Mouse (Mus musculus): ENCODE measurements around the gene Lrriq4. TPM values are rescaled to one million over a fixed set of nuclear protein-coding genes. Genes with fewer than 3 reads are reported as not detected.

Lrriq4 gene
- polyA plus RNA-seq, 1 experiment from 2014 or later, result not detected

- Histone ChIP-seq H3K27me3 (ENCODE audit: control insufficient read depth, insufficient read depth, low read length) (peaks cover 22% of the 10 kb centered on the region), H3K9ac (ENCODE audit: low read length) (no peak overlapping the region), H3K36me3 (ENCODE audit: control insufficient read depth, insufficient read depth, low read length) (no peaks in the 10 kb centered on the region), H3K4me2 (no peak overlapping the region), H3K4me1 (ENCODE audit: control insufficient read depth, insufficient read depth, low read length) (peaks cover 11% of the 10 kb centered on the region), H3K9me3 (ENCODE audit: control insufficient read depth, low read length) (no peaks in the 10 kb centered on the region), H3K27ac (ENCODE audit: low read depth, low read length) (no peak overlapping the region), H3K4me3 (ENCODE audit: low read depth, low read length) (no peak overlapping the region)
- DNase-seq (ENCODE audit: low spot score, missing footprints), result no peak
- 98% methylated on average over 2 of the region's 2 CpGs for whole genome bisulfite sequencing
- no peak for ATAC-seq (ENCODE audit: low FRiP score)
Measured at GRCm38 (mm10) chr3:30648466-30648865, 4.2 kb downstream of the Lrriq4 start.

GRCm38 (mm10) chr3:30650062-30650841 is 5.9 kb downstream of the Lrriq4 start:
- H3K27me3 ChIP-seq (ENCODE audit: control insufficient read depth, insufficient read depth, low read length), result peaks cover 22% of the 10 kb centered on the region
- peak; percentile 43 for ATAC-seq (ENCODE audit: low FRiP score)
- no peaks in the 10 kb centered on the region for H3K9me3 ChIP-seq (ENCODE audit: control insufficient read depth, low read length)
- peak overlapping the region; percentile 38 for H3K9ac ChIP-seq (ENCODE audit: low read length)
- no peak overlapping the region for H3K27ac ChIP-seq (ENCODE audit: low read depth, low read length)
- WGBS, result 1% methylated on average over 41 of the region's 41 CpGs
- H3K4me3 ChIP-seq (ENCODE audit: low read depth, low read length), result peak overlapping the region; percentile 35
- peak overlapping the region; percentile 68 for H3K4me2 ChIP-seq
- no peaks in the 10 kb centered on the region for H3K36me3 ChIP-seq (ENCODE audit: control insufficient read depth, insufficient read depth, low read length)
- DNase-seq (ENCODE audit: low spot score, missing footprints), result peak; percentile 90
- H3K4me1 ChIP-seq (ENCODE audit: control insufficient read depth, insufficient read depth, low read length), result peaks cover 11% of the 10 kb centered on the region

DNA sequence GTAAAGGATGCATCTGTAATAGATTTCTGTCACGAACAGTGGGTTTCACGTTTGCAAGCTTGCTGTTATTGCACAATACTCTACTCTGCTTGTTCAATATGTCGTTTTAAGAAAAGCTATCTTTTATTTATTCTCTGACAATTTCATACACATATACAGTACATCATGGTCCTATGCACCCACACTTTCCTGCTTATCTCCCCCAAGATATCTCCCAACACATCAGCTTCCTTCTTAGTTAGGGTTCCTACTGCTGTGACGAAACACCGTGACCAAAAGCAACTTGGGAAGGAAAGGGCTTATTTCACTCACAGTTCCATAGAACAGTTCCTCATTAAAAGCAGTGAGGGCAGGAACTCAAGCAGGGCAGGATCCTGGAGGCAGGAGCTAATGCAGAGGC is 11.6 kb downstream of the Lrriq4 start:
- DNase-seq (ENCODE audit: low spot score, missing footprints) (no peak), ATAC-seq (ENCODE audit: low FRiP score) (no peak)
- peaks cover 2% of the 10 kb centered on the region; the same call in 1 of the 2 replicates for H3K27me3 ChIP-seq (ENCODE audit: control insufficient read depth, insufficient read depth, low read length)
- no peak overlapping the region for H3K27ac ChIP-seq (ENCODE audit: low read depth, low read length)
- 88% methylated on average over 5 of the region's 5 CpGs for WGBS
- no peak overlapping the region for H3K9ac ChIP-seq (ENCODE audit: low read length)
- H3K9me3 ChIP-seq (ENCODE audit: control insufficient read depth, low read length), result no peaks in the 10 kb centered on the region
- H3K36me3 ChIP-seq (ENCODE audit: control insufficient read depth, insufficient read depth, low read length), result no peaks in the 10 kb centered on the region
- no peak overlapping the region for H3K4me2 ChIP-seq
- no peak overlapping the region for H3K4me3 ChIP-seq (ENCODE audit: low read depth, low read length)
- no peaks in the 10 kb centered on the region for H3K4me1 ChIP-seq (ENCODE audit: control insufficient read depth, insufficient read depth, low read length)

DNA sequence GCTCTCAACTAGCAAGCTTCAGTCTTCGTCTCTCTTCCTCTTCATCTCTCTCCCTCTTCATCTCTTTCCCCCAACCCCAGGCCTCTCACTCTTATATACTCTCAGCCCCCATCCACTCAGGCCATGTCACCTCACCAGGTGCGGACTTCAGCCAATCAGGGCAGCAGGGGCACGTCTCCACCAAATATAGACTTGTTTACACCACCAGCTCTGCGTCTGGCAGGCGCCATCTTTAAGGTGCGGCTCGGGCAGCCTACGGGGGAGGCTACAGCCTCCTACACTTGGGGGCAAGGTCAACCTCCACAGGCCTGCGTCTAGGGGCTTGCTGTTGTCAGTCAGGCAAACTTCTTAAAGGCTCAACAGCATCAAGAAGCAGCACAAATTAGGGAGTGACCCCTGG is 14.2 kb downstream of the Lrriq4 start:
- no peaks in the 10 kb centered on the region for H3K36me3 ChIP-seq (ENCODE audit: control insufficient read depth, insufficient read depth, low read length)
- no peaks in the 10 kb centered on the region for H3K9me3 ChIP-seq (ENCODE audit: control insufficient read depth, low read length)
- H3K27me3 ChIP-seq (ENCODE audit: control insufficient read depth, insufficient read depth, low read length), result no peaks in the 10 kb centered on the region
- no peak overlapping the region for H3K4me2 ChIP-seq
- H3K4me1 ChIP-seq (ENCODE audit: control insufficient read depth, insufficient read depth, low read length), result no peaks in the 10 kb centered on the region
- ATAC-seq (ENCODE audit: low FRiP score) (no peak), DNase-seq (ENCODE audit: low spot score, missing footprints) (no peak)
- 85% methylated on average over 9 of the region's 9 CpGs for WGBS
- H3K27ac ChIP-seq (ENCODE audit: low read depth, low read length), result no peak overlapping the region
- H3K4me3 ChIP-seq (ENCODE audit: low read depth, low read length), result no peak overlapping the region
- no peak overlapping the region for H3K9ac ChIP-seq (ENCODE audit: low read length)

- Histone ChIP-seq H3K27ac (ENCODE audit: low read depth, low read length) (no peak overlapping the region), H3K4me2 (no peak overlapping the region), H3K9me3 (ENCODE audit: control insufficient read depth, low read length) (no peaks in the 10 kb centered on the region), H3K9ac (ENCODE audit: low read length) (no peak overlapping the region), H3K27me3 (ENCODE audit: control insufficient read depth, insufficient read depth, low read length) (no peaks in the 10 kb centered on the region), H3K4me3 (ENCODE audit: low read depth, low read length) (no peak overlapping the region), H3K4me1 (ENCODE audit: control insufficient read depth, insufficient read depth, low read length) (no peaks in the 10 kb centered on the region), H3K36me3 (ENCODE audit: control insufficient read depth, insufficient read depth, low read length) (no peaks in the 10 kb centered on the region)
- no peak for ATAC-seq (ENCODE audit: low FRiP score)
- 90% methylated on average over 6 of the region's 6 CpGs for WGBS
- no peak for DNase-seq (ENCODE audit: low spot score, missing footprints)
Measured at GRCm38 (mm10) chr3:30683190-30683589, 38.9 kb downstream of the Lrriq4 start.

- Histone ChIP-seq H3K4me3 (ENCODE audit: low read depth, low read length) (no peak overlapping the region), H3K4me1 (ENCODE audit: control insufficient read depth, insufficient read depth, low read length) (no peaks in the 10 kb centered on the region), H3K27ac (ENCODE audit: low read depth, low read length) (no peak overlapping the region), H3K9me3 (ENCODE audit: control insufficient read depth, low read length) (no peaks in the 10 kb centered on the region), H3K36me3 (ENCODE audit: control insufficient read depth, insufficient read depth, low read length) (no peaks in the 10 kb centered on the region), H3K9ac (ENCODE audit: low read length) (no peak overlapping the region), H3K27me3 (ENCODE audit: control insufficient read depth, insufficient read depth, low read length) (no peaks in the 10 kb centered on the region), H3K4me2 (no peak overlapping the region)
- no peak for ATAC-seq (ENCODE audit: low FRiP score)
- DNase-seq (ENCODE audit: low spot score, missing footprints), result no peak
- WGBS, result 81% methylated on average over 3 of the region's 3 CpGs
Measured at GRCm38 (mm10) chr3:30687216-30687615, 42.9 kb downstream of the Lrriq4 start.

DNA sequence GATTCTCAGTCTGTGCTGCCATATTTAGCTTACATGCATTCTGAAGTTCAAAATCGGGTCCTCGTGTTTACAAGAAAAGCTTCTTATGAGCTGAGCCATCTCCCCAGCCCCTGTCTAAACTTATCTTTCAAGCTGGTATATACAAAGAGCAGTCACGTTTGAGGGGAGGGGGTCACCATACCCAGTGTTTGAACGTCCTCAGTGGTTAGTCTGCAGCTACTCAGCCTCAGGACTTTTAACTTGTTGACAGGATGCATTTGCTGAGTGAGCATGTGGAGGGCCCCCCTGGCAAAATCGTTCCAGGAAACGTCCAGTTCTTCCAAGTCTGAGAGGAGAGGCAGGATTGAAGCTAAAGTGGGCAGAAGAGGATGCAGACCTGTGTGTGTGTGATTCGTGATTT is 46.7 kb downstream of the Lrriq4 start:
- H3K4me3 ChIP-seq (ENCODE audit: low read depth, low read length), result no peak overlapping the region
- H3K4me1 ChIP-seq (ENCODE audit: control insufficient read depth, insufficient read depth, low read length), result no peaks in the 10 kb centered on the region
- no peak for DNase-seq (ENCODE audit: low spot score, missing footprints)
- 76% methylated on average over 7 of the region's 7 CpGs for WGBS
- H3K36me3 ChIP-seq (ENCODE audit: control insufficient read depth, insufficient read depth, low read length), result no peaks in the 10 kb centered on the region
- H3K9ac ChIP-seq (ENCODE audit: low read length), result no peak overlapping the region
- no peak for ATAC-seq (ENCODE audit: low FRiP score)
- H3K27me3 ChIP-seq (ENCODE audit: control insufficient read depth, insufficient read depth, low read length), result no peaks in the 10 kb centered on the region
- no peak overlapping the region for H3K4me2 ChIP-seq
- no peak overlapping the region for H3K27ac ChIP-seq (ENCODE audit: low read depth, low read length)
- no peaks in the 10 kb centered on the region for H3K9me3 ChIP-seq (ENCODE audit: control insufficient read depth, low read length)

DNA sequence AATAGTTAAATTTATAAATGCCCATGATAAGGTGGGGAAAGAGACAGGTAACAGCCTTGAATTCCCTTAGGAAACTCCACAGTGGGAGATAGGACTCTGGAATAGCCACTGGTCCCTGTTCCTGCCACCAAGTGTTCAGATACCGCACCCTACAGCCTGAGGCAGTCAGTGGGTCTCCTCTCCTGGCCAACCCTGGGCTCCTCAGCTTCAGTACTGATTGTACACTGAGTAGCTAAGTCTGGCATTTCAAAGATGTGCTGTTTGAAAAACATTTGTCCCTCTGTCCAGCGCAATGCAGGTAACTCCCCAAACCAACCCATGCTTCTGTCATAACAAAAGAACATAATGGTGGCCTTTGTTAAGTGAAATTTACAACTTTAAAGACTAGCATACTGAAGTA is 51.4 kb downstream of the Lrriq4 start:
- no peak for ATAC-seq (ENCODE audit: low FRiP score)
- 92% methylated on average over 2 of the region's 2 CpGs for WGBS

DNA sequence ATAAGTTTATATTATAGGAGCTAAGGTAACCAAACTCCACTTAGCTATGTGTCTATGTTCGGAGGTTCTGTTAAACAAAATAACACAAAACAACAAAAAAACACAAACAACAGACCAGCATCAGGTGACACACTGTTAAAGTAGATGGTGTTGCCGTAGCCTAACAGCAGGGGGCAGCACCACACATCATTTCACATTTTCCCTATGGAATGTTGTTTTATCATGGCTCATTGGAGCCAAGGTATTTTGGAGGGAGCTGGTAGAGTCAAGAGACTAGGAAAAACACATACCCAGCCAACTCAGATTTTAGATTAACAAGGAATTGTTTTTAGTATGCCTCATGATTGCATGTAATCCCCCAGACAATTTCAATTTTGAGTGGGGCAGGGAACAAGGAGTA is 52.0 kb downstream of the Lrriq4 start:
- Histone ChIP-seq H3K36me3 (ENCODE audit: control insufficient read depth, insufficient read depth, low read length) (no peaks in the 10 kb centered on the region), H3K4me1 (ENCODE audit: control insufficient read depth, insufficient read depth, low read length) (no peaks in the 10 kb centered on the region), H3K27me3 (ENCODE audit: control insufficient read depth, insufficient read depth, low read length) (no peaks in the 10 kb centered on the region), H3K4me2 (no peak overlapping the region), H3K27ac (ENCODE audit: low read depth, low read length) (no peak overlapping the region), H3K9ac (ENCODE audit: low read length) (no peak overlapping the region), H3K4me3 (ENCODE audit: low read depth, low read length) (no peak overlapping the region), H3K9me3 (ENCODE audit: control insufficient read depth, low read length) (no peaks in the 10 kb centered on the region)
- DNase-seq (ENCODE audit: low spot score, missing footprints) (peak; percentile 91), ATAC-seq (ENCODE audit: low FRiP score) (0 out of 2 replicates have a peak, but pooled peaks have one; percentile 35)
- WGBS, result 18% methylated on average over 2 of the region's 2 CpGs

More for the DNA sequence above, 51.4 kb downstream of the Lrriq4 start:
- DNase-seq (ENCODE audit: low spot score, missing footprints), result no peak
- no peak overlapping the region for H3K9ac ChIP-seq (ENCODE audit: low read length)
- no peaks in the 10 kb centered on the region for H3K27me3 ChIP-seq (ENCODE audit: control insufficient read depth, insufficient read depth, low read length)
- H3K36me3 ChIP-seq (ENCODE audit: control insufficient read depth, insufficient read depth, low read length), result no peaks in the 10 kb centered on the region
- no peak overlapping the region for H3K4me3 ChIP-seq (ENCODE audit: low read depth, low read length)
- H3K4me2 ChIP-seq, result no peak overlapping the region
- H3K27ac ChIP-seq (ENCODE audit: low read depth, low read length), result no peak overlapping the region
- no peaks in the 10 kb centered on the region for H3K4me1 ChIP-seq (ENCODE audit: control insufficient read depth, insufficient read depth, low read length)
- no peaks in the 10 kb centered on the region for H3K9me3 ChIP-seq (ENCODE audit: control insufficient read depth, low read length)

All from midbrain, embryonic 11.5 days (tissue).